Mouse (Mus musculus) ovary, postnatal 36 days (tissue): ENCODE results near the gene Olfr96.
A peak's percentile ranks its signal among the peaks of the same experiment; 100 is the strongest.
"Not testable (repeated sequence)": the region's sequence is repeated elsewhere in the genome, so short reads cannot be mapped to it uniquely, and the experiment has no call there.

Source experiments
- DNase-seq: peaks from one replicate; pipeline ENCODE4 v3.0.0; 2022; ENCODE audit warnings: low spot score, mixed read lengths

Olfr96 gene

DNA sequence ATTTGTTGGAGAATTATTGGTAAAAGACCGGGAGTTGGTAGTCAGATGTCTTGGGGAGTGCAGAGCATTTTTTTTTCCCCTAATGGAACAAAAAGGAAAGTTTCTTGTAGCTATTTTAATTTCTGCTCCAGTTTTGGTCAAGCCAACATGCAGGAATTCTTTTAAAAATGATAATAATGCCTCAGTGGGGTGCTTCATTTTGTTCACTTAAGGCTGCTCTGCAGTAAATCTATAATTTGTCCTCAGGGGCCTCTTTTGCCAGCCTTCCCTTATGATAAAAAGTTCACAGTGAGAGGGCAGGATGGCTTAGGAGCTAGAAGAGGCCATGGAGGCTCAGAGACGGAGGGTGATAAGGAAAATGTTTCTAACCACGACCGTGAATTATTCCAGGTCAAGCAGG lies at the start of gene Olfr96:
Gene Olfr96, plus strand, starts transcription at position 301 of the 400 bp plus-strand sequence.
- no peak for DNase-seq

DNA sequence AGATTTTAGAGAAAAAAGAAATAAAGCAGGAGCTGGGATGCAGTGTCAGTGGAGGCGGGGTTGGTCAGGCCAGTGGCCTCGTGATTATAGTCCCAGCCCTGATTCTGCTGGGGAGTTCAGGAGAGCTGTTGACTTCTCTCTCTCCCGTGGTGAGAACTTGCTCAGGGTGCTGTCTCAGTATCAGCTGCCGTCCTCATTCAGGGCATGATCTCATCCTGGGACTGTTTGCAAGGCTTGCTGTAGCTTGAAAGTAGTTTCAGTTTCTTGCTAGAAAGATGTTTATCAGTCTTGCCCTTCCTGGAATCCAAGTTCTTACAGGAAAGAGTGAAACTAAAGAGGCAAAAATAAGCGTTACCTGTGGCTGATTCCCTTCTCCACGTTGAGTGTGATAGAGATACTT lies 34.5 kb upstream of the Olfr96 start:
- no peak for DNase-seq

DNA sequence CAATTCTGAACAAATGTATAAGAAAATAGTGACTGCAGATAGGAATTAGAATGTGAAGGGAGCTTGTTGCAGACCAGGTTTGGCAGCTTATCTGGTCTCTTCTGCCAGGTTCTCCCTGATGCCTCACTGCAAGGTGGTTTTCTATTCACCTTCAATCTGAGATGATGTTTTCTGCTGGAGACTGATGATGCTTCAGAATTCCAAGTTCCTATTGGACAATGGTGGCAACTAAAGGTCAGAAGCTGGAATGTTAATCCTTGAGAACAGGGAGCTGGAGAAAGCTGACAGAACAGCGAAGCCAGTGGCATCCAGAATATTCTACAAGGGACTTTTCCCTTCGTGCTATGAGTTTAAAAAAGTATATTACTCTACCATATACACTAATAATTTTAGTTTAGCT lies 29.2 kb upstream of the Olfr96 start:
- no peak for DNase-seq

DNA sequence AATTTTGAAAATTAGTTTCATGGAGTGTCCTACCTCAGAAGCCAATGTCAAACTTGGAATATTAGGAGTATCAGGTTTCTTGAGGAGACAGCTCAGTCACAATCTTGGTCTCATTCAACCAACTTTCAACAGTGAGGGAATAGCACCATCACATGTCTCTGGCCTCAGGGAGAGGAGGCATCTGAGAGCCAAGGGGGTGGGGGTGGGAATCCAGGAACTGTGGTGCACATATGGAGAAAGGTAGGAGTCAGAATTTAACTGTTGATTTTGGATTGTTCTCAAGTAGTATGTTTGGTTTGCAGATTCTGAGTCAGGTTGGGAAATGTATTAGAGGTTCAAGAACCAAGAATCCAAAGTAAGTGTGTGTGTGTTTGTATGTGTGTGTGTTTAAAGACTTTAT lies 26.9 kb upstream of the Olfr96 start:
- no peak for DNase-seq

DNA sequence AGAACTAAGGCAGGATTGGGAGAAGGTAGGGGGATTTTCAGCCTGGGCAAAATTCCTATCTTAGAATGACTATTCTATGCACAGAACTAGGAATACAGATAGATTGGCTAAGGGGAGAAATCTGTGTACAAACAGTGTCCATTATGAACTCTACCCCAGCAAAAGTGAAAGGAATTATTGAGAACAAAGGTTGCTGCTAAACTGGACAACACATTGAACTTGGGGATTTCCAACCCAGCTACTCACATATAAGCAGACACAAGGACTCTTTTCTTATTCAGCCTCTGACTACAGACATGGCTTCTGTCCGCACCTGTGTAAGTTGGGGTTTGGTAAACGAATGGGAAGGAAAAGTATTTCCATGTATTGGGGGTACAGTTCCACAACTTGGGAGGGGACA lies 26.3 kb upstream of the Olfr96 start, which contains the start of gene Ubd:
Gene Ubd, plus strand, starts transcription at position 237 of the 400 bp plus-strand sequence.
- DNase-seq = no peak

DNA sequence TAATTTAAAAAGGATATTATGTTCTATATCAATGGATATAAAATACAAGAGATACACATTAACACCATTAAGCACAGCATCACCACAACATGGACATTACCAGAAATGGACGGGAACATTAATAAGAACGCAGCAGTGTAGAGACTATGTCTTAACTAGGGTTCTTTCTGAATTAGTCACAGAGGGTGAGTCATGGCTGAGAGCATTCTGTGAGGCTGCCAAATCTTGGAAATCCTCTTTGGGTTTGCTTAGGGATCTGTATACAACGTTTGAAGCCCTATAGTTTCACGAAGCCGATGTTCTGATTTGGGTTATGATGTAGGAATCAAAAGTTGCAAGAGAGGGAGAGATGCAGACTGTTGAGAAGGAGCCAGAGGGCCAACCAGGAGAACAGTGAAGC lies 25.2 kb upstream of the Olfr96 start:
- no peak for DNase-seq

DNA sequence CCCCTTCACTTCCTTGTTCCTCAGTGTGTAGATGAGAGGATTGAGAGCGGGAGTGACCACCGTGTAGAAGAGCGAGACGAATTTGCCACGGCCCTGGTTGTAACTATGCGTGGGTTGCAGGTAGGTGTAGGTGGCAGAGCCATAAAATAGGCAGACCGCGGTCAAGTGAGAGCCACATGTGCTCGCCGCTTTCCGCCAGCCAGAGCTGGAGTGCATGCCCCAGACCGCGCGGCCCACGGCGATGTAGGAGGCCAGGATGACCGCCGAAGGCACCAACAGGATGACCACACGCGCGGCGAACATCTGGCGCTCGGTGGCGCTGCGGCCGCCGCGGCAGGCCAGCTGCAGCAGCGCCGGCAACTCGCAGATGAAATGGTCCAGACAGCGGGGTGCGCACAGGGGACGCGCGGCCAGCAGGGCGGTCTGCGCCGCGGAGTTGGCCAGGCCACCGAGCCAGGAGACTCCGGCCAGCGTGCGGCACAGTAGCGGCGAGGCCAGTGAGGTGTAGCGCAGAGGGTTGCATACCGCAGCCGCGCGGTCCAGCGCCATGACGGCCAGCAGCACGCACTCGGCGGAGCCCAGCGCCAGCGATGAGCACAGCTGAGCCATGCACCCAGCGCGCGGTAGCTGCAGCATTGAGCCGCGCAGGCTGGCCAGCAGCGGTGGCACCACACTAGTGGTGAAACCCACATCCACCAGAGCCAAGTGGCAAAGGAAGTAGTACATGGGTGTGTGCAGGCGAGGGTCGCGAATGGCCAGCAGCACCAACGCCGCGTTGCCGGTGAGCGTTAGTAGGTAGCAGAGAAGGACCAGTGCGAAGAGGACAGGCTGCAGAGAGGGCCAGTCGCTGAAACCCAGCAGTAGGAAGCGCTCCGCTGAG lies 22.9 kb upstream of the Olfr96 start:
- DNase-seq = peak; percentile 33

DNA sequence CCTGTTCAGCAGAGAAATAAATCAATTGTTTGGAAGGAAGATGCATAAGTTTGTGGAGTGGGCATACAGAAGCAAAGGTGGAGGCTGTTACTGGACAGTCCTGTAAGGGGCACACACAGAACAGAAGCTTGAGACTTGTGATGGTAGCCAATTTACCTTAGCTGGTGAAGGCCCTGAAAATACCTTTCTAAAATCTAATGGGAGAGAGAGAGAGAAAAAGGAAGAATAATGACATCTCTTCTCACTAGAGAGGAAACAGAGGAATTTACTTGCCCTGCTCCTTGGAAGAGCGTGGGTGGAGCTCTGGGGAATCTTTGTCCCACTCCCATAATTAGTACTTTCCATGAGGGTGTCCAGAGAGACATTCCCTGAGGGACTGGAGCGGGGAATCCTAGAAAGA lies 19.1 kb upstream of the Olfr96 start, which contains the start of gene Olfr94:
Gene Olfr94, minus strand, starts transcription at position 101 of the 400 bp plus-strand sequence.
- no peak for DNase-seq

DNA sequence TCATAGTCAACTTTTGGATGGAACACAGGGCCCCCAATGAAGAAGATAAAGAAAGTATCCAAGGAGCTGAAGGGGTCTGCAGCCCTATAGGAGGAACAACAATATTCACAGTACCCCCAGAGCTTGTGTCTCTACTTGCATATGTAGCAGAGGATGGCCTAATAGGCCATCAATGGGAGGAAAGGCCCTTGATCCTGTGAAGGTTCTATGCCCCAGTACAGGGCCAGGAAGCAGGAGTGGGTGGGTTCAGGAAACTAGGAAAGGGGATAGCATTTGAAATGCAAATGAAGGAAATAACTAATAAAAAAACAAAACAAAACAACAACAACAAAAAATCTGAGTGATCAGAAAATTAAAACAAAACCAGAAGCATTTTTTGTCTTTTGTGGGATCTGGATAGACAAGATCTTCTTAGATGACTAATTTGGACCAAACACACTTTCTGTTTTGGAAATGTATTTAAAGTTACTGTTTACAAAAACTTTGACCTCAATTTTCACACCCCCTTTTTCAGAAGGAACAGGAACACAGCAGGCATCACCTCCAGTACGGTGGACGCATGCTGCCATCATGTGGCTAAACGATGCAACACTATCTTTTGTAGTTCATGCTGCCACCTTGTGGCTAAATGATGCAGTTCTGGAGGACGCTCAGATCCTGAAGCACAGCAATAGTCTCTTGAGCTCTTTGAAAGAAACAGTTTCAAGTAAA lies 16.6 kb upstream of the Olfr96 start:
- DNase-seq = peak; percentile 61

DNA sequence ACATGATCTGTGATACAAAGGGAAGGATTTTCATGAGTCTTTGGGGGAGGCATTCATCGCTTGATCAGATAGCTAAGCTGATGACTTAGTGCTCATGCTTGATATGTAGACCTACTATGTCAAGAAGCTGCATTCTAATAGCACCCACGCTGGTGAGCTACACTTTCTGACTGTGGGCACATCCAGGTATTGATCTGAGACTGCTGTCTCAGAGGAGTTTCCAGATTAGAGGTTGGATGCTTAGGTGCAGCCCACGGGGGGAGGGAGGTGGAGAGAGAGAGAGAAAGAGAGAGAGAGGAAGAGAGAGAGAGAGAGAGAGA lies 16.1 kb upstream of the Olfr96 start:
- DNase-seq = no peak

DNA sequence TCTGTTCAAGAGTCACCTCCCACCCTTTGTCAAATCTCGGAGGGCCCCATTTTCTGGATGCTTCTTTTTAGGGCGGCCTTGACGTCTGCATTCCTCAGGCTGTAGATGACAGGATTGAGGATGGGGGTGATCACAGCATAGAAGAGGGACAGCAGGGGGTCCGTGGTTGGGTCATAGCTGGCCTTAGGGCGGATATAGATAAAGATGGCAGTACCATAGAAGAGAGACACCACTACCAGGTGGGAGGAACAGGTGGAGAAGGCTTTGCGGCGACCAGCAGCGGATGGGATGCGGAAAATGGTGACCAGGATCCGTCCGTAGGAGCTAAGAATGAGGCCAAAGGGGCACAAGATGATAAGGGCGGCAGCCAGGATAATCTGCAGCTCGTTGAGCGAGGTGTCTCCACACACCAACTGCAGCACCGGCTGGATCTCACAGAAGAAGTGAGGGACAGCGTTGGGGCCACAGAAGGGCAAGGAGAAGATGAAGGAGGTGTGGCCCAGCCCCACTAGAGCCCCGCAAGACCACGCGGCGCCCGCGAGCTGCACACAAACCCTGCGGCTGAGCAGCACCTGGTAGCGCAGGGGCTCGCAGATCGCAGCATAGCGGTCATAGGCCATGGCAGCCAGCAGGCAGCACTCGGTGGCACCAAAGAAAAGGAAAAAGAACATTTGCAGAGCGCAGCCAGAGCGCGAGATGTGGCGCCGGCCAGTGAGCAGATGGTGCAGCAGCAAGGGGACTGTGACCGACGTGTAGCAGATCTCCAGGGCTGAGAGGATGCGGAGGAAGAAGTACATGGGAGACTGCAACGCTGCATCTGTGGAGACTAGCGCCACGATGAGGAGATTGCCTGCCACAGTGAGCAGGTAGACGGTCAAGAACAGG lies 8.8 kb upstream of the Olfr96 start:
- DNase-seq = no peak

DNA sequence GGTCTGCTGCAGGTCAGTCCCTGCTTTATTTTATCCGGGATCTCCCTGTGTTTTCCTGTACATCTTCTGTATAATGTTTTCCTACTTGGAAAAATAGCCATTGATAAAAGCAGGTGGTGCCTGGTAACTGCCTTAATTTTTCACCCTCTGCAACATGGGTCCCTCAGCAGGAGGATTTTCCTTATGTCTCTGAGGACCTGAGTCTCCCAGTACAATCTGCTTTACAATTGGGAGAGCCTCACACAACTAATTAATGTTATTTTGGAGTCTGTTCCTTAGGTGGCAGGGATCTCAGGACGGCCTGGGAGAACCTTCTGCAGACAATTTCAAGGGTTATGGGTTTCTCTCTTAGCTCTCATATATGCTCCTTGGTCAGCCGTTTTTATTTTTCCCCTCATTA lies 6.9 kb upstream of the Olfr96 start, which contains the start of gene Olfr95:
Gene Olfr95, minus strand, starts transcription at position 101 of the 400 bp plus-strand sequence.
- no peak for DNase-seq

DNA sequence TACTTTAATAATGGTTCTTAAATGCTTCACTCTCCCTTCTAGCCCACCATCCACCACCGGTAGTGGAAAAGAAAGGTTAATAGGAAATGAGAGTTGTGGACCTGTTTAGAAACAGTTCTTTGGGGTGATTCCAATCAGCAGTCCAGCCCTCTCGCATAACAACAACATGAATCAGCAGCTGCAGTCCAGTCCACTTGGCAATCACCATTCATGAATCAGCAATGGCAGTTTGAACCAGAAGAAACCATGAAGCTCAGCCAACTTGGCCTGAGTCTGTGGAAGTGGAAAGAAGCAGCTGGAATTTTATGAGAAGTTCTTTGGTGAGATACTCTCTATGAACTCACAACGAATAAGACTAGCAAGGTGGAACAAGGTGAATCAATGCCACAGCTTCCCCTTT lies 1.5 kb upstream of the Olfr96 start:
- no peak for DNase-seq

DNA sequence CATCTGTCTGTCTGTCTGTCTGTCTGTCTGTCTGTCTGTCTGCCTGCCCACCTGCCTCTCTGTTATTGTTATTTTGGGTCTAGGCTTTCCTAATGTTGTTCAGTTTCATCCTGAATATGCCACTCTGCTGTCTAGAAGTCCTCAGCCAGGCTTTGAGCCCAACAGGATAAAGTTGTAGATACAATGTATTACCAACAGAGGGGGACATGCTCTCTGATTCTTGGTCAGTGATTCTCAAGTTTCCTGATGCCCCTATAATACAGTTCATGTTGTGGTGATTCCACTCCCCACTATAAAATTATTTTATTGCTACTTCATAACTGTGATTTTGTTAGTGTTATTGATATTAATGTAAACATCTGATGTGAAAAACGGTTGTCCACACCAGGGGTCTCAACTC lies 1.9 kb downstream of the Olfr96 start:
- DNase-seq = no peak

DNA sequence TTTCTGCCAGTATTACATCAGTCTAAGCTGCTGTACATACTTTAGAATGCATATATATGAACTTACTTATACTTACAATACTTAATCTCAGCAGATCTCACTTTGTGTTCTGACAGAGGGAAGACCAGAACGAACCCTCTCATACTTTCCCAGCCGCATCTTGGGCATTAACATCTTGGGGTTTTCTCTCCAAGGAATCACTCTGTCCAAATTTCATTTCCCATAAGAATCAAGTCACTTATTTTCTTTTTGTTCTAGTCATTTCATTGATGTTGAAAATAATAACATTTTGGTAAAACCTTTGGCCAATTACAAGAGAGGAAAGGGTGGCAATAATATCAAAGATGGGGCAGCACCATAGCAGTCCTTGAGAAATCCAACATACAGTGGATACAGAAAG lies 17.3 kb downstream of the Olfr96 start, which contains the start of gene Olfr97:
Gene Olfr97, minus strand, starts transcription at position 101 of the 400 bp plus-strand sequence.
- not testable (repeated sequence) for DNase-seq

DNA sequence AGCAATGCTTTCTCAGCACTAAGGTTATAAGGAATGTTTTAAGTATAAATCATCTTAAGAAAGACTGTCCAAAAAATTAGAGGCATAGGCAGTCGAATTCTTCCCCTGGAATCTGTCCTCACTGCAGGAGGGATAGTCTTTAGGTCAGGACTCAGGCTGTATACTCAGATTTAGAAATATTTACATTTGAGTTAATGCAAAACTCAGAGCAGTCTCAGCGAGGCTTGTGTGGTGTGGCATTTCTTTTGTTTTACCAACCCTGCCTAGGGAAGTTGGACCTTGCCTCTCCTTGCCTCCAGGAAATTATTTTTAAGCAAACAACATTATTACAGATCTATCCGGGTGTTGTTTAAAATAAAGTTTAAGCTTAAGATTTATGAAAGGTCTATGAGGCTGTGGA lies 22.3 kb downstream of the Olfr96 start:
- no peak for DNase-seq

DNA sequence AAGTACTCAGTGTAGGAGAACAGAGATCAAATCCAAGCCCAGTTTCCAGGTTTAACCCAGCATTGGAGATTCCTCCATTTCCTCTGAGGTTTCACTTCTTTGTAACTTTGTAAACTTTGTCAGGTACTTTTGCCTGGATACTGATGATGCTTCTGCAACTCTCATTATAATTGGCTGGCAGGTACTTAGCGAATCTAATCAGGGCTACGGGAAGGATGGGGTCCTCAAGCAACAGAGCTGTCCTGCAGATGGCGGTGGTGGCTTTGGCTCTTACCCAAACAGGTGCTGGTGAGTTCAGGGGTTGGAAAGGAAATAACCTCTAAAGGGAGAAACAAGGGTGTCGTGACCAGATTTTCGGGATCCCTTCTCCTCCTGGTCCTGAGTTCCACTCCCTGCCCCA lies 26.8 kb downstream of the Olfr96 start:
- DNase-seq = no peak

DNA sequence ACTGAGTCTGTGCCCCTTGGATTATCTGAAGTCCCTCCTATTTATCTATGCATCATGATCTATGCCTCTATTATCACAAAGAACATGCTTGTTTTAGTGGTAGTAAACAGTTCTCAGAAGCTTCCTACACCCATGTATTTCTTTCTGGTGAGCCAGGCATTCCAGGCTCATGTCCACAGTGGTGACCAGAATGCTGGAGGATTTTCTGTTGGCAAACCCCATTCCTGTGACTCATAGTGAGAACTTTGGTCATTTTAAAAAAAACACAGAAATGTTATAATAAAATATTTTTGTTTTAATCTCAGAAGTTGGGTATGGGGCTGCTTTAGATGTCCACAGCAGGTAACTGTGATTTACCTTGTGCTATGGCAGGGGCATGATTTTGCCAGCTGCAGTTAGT lies 29.5 kb downstream of the Olfr96 start:
- no peak for DNase-seq

DNA sequence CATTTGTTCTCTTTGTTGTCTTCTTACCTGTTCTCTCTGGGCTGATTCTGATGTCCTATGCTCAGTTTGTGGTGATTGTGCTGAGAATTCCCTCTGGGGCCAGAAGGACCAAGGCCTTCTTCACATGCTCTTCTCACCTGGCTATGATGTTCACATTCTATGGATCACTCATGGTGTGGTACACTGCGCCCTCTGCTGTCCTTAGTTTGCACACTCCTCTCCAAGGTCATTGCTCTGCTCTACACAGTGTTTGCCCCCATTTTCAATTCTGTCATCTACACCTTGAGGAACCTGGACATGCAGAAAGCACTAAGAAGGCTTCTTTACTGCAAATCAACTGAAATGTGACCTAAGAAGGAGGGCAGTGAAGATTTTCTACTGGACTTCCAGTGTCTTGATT lies 30.6 kb downstream of the Olfr96 start:
- DNase-seq = no peak

DNA sequence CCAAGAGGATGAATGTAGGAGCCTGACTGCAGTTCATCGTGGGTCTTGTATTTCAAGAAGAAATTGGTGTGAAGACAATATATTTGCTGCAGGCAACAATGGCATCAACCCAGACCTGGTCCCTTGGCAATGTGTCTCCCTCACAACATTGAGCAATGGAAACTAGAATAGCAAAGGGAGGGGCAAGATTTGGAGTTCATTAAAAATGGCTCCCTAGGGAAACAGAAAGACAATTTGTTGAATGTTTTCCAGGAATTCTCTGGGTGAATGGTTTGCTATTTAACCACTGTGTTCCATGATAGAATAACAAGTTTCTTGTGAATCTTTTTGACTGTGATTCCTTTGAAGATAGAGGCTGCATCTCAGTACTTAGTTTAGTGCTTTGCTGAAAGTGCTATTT lies 43.7 kb downstream of the Olfr96 start, which contains the start of gene Olfr98:
Gene Olfr98, minus strand, starts transcription at position 124 of the 400 bp plus-strand sequence.
- DNase-seq = no peak

DNA sequence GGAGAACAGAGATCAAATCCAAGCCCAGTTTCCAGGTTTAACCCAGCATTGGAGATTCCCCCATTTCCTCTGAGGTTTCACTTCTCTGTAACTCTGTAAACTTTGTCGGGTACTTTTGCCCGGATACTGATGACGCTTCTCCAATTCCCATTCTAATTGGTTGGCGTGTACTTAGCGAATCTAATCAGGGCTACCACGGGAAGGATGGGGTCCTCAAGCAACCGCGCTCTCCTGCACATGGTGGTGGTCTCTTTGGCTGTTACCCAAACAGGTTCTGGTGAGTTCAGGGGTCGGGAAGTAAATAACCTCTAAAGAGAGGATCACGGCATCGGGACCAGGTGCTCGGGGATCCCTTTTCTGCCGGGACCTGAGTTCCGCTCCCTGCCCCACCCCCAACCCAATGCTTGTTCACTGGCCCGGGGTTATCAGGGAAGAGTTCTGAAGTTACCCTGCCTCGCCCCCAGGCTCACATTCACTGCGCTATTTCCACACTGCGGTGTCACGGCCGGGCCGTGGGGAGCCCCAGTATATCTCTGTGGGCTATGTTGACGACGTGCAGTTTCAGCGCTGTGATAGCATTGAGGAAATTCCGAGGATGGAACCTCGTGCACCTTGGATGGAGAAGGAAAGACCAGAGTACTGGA lies 50.2 kb downstream of the Olfr96 start, which contains the start of gene H2-M3:
Gene H2-M3, plus strand, starts transcription at position 163 of the 644 bp plus-strand sequence.
- DNase-seq = peak; percentile 78
